Mouse (Mus musculus): ENCODE results near the gene Ndufs2.

Gene Ndufs2

DNA sequence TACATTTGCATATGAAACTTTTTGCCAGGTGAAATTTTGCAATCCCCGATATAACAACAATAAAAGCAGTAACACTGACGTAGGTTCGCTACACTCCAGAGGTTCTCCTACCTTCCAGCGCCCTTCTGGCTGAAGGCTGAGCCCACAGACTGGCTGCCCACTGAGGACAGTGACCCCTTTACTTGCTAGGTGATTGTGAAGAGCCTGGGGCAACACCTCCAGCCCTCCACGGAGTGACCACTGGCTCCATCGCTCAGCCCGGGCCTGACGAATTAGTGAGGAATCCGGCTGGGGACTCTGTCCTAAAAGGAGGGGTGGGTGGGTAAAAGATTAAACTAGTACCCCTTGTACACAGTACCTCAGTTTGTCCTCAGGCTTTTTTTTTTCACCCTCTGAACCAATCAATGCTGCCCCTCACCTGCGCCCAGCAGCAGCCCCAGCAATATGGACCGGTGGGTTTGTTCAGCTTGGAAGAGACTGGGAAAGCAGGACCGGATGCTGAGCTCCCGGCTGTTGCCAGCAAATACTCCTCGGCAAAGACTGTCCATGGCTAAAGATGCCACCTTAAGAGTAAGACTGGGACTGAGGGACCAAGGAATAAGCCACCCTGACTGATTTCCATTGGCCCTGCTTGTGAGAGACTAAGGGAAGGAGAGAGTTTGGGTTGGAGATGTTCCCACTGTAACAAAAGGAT, 28.0 kb upstream of the Ndufs2 start:
- no peak for DNase-seq (ENCODE audit: low read depth, low spot score)

GRCm38 (mm10) chr1:171278436-171278835, 27.2 kb upstream of the Ndufs2 start:
- DNase-seq (ENCODE audit: low read depth, low spot score) = no peak

- no peak for DNase-seq (ENCODE audit: low read depth, low spot score)
Observed at GRCm38 (mm10) chr1:171277736-171278135, 26.5 kb upstream of the Ndufs2 start.

- DNase-seq (ENCODE audit: low read depth, low spot score) = no peak
Observed at GRCm38 (mm10) chr1:171276110-171276748, 25.0 kb upstream of the Ndufs2 start.

GRCm38 (mm10) chr1:171275144-171275734, 24.1 kb upstream of the Ndufs2 start:
- DNase-seq (ENCODE audit: low read depth, low spot score) = no peak

- DNase-seq (ENCODE audit: low read depth, low spot score) = no peak
Observed at GRCm38 (mm10) chr1:171274171-171274570, 23.0 kb upstream of the Ndufs2 start.

DNA sequence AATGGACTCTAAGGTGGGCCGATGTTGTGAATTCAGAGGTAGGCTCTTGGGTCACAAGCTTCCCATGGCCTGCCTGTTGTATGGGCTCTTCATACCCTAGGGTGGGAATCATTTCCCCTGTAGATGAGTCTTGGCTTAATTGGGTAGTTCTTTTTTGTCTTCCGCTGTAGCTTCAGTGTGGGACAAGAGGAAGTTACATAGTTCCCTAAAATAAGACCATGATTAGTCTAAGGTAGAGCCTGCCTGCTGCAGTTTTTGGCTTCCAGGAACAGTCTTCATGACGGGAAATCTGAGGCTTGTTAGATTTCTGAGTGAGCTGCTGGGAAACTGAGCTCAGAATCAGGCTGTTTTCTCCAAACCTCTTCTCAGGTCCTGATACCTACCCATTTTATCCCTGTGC, 20.9 kb upstream of the Ndufs2 start:
- DNase-seq (ENCODE audit: low read depth, low spot score) = no peak

DNA sequence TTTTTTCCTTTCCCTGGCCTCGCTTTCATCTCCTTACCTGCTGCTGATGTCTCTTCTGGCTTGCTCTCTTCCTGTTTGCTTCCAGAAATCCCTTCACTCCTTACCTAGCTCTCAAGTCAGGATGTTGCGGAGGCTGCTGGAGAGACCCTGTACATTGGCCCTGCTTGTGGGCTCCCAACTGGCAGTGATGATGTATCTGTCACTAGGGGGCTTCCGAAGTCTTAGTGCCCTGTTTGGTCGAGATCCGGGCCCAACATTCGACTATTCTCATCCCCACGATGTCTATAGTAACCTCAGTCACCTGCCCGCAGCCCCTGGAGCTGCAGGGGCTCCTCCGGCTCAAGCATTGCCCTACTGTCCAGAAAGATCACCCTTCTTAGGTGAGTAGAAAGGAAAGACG, 20.4 kb upstream of the Ndufs2 start:
- no peak for DNase-seq (ENCODE audit: low read depth, low spot score)

DNA sequence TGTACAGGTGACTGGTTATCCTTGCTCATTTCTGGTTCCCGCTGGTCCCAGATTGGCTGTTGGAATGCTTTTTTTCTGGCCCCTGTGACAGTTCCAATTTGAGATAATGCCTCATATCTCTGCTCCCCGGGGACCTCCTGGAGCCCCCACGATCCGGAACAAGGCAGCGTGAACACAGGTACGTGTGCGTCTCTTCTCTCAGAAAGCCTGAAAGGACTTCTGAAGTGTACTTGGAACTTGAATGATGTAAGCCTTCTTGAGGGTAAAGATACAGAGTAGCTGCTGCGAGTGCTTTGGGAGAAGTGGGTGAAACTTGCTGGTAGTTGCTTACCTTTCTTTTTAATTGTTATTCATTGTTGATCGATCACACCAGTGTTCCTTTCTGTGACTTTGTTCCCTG, 20.0 kb upstream of the Ndufs2 start:
- DNase-seq (ENCODE audit: low read depth, low spot score) = no peak

GRCm38 (mm10) chr1:171270573-171270900, 19.3 kb upstream of the Ndufs2 start:
- peak; percentile 76 for DNase-seq (ENCODE audit: low read depth, low spot score)

GRCm38 (mm10) chr1:171269848-171270572, 18.8 kb upstream of the Ndufs2 start, which contains the start of gene B4galt3:
Gene B4galt3 (plus strand): TSS chr1:171270328.
- peak; percentile 93 for DNase-seq (ENCODE audit: low read depth, low spot score)

DNA sequence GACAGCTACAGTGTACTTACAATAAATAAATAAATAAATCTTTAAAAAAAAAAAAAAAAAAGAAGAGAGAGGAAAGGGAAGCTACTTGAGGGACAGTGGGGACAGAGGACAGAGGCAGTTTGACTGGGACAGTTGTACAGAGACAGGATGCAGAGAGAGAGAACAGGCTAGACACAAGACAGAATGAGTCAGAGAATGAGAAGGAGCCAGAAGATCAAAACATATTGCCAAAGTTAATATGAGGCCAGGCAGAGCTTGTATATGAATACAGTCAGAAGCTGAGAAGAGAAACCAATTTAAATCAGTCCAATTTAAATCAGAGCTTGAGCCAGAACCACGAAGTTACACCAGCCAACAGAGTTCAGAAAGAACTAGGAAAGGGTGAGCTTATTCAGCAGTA, 17.2 kb upstream of the Ndufs2 start:
- DNase-seq (ENCODE audit: low read depth, low spot score) = no peak

GRCm38 (mm10) chr1:171265971-171266744, 15.0 kb upstream of the Ndufs2 start:
- DNase-seq (ENCODE audit: low read depth, low spot score) = no peak

DNA sequence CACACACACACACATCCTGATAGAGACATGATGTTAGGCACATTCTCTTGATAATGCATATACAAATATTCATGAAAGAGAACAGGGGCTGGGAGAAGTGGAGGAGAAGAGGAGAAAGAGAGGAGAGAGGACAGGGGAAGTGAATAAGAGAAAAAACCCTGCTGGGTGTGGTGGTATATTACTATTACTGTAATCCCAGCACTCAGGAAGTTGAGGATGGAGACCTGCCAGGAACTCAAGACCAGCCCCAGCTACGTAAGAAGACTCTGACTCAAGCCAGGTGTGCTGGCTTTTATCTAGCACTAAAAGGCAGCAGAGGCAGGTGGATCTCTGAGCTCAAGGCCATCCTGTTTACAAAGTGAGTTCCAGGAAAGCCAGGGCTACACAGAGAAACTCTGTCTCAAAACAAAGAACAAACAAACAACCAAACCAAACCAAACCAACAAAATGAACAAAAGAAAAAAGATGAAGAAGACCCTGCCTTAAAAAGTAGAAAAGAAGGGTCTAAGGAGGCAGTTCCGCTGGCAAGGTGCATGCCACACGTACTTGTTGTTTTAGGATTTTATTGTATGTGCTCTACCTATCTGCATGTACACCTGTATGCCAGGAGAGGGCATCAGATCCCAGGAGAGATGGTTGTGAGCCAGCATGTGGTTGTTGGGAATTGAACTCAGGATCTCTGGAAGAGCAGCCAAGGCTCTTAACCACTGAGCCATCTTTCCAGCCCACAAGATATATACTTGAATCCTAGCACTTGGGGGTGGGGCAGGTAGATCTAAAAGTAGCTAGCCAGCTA, 12.7 kb upstream of the Ndufs2 start:
- DNase-seq (ENCODE audit: low read depth, low spot score) = peak; percentile 76

GRCm38 (mm10) chr1:171263185-171263611, 12.0 kb upstream of the Ndufs2 start:
- no peak for DNase-seq (ENCODE audit: low read depth, low spot score)

DNA sequence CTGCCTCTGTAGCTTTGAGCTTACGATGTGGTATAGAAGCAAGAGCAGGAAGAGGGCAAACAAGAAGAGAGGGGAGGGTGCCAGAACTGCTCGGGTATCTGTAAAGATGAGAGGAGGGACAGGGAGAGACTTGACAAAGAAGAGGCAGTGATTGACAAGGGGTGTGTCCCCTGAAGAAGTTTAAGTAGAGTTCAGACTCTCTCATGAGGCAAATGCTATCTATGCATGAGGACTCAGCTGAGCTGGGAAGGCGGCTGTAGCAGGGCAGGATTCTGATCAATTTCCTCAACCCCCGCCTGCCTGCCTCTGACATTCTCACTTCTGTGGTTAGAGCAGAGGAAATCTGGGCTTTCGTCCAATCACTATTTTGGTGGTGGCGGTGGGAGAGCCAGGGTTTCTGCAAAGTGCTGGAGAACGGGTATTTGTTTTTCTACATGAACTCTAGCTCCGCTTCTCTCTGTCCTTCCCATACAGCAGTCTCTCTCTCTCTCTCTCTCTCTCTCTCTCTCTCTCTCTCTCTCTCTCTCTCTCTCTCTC, 11.5 kb upstream of the Ndufs2 start:
- no peak for DNase-seq (ENCODE audit: low read depth, low spot score)

GRCm38 (mm10) chr1:171260316-171260715, 9.1 kb upstream of the Ndufs2 start:
- DNase-seq (ENCODE audit: low read depth, low spot score) = no peak

- DNase-seq (ENCODE audit: low read depth, low spot score) = no peak
Observed at GRCm38 (mm10) chr1:171258921-171259320, 7.7 kb upstream of the Ndufs2 start.

DNA sequence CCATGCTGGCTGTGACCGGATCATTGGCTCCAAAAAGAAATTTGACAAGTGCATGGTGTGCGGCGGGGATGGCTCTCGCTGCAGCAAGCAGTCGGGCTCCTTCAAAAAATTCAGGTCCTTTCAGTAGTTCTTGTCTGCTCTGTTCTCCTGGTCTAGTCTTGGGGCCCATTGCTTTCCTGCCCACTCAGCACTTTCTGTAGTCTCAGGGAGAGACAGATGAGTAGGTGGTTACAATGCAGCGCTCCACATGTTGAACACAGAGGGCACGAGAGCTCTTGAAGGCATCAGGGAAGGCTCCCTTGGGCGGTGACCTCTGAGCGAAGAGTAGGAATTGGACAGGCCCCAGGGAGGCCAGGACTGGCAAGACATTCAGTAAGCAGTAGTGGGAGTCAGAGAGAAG, 6.6 kb upstream of the Ndufs2 start:
- DNase-seq (ENCODE audit: low read depth, low spot score) = no peak

DNA sequence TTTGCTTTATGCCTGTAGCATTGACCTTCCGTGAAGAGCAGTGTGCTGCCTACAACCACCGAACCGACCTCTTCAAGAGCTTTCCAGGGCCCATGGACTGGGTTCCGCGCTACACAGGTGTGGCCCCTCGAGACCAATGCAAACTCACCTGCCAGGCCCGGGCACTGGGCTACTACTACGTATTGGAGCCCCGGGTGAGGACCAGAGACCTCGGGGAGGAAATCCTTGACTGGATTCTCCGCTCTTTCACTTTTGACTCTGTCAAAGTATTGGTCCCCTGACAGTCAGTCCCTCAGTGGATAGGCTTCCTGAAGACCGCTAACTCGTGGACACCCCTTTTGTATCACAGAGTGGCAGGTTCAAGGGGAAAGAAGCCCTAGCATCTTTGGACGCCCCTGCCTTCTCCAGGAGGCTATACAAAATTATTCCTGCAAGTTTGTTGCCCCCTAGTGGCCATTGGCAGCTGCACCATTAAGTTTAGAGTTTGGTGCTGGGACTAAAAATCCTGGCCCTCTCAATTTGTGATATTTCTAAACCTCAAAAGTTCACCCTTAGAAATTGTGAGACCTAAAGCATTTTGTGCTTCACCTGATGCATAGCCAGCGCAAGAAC, 5.9 kb upstream of the Ndufs2 start:
- DNase-seq (ENCODE audit: low read depth, low spot score) = peak; percentile 87

Data from R1 (cell line).